Mouse (Mus musculus) kidney, embryonic 16.5 days (tissue): Measurements from ENCODE around the gene Gm17509. TPM values are rescaled to one million over a fixed set of nuclear protein-coding genes. Genes with fewer than 3 reads are reported as not detected.
"Not testable (repeated sequence)": the region's sequence is repeated elsewhere in the genome, so short reads cannot be mapped to it uniquely, and the experiment has no call there.

Experiments
- ATAC-seq: fragments of 200-750 bp; cut with Nextera tagmentation; 2 replicates; pipeline ENCODE4 v1.8.0; 2017; ENCODE audit warnings: moderate TSS enrichment; ENCODE audit not compliant: low FRiP score, low TSS enrichment
- H3K27ac ChIP-seq: fragments of 300-500 bp; sonication (generic); 2 replicates; pipeline ENCODE4 v1.5.1; 2014; ENCODE audit warnings: low read length
- H3K27me3 ChIP-seq: fragments of 300-500 bp; sonication (generic); 2 replicates; pipeline ENCODE4 v1.6.1; 2014; ENCODE audit warnings: low read length, control low read depth, mixed read lengths; ENCODE audit not compliant: insufficient read depth
- H3K36me3 ChIP-seq: fragments of 300-500 bp; sonication (generic); 2 replicates; pipeline ENCODE4 v1.6.1; 2014; ENCODE audit warnings: low read length, control low read depth, mixed read lengths; ENCODE audit not compliant: insufficient read depth
- H3K4me1 ChIP-seq: fragments of 300-500 bp; sonication (generic); 2 replicates; pipeline ENCODE4 v1.6.1; 2014; ENCODE audit warnings: low read length, control low read depth, mixed read lengths; ENCODE audit not compliant: insufficient read depth
- H3K4me2 ChIP-seq: fragments of 300-500 bp; sonication (generic); replicated peaks from 2 replicates; pipeline ENCODE4 v1.6.1; 2014; ENCODE audit warnings: low read depth, low read length
- H3K4me3 ChIP-seq: fragments of 300-500 bp; sonication (generic); 2 replicates; pipeline ENCODE4 v1.5.1; 2014; ENCODE audit warnings: mild to moderate bottlenecking, low read length
- H3K9ac ChIP-seq: fragments of 300-500 bp; sonication (generic); replicated peaks from 2 replicates; pipeline ENCODE4 v1.6.1; 2014; ENCODE audit warnings: low read length
- H3K9me3 ChIP-seq: fragments of 300-500 bp; sonication (generic); 2 replicates; pipeline ENCODE4 v1.6.1; 2016; ENCODE audit warnings: low read length, control low read depth
- WGBS: fragments of 180-500 bp; shearing (Covaris S2); extraction: QIAGEN DNeasy Blood & Tissue Kit; methylation state at CpG from one replicate; pipeline ENCODE4 v1.1.7; 2014; 5-methylcytosine and 5-hydroxymethylcytosine counted together
- polyA plus RNA-seq: library from polyadenylated mRNA; unstranded; fragments of >200 nt; fragmentation: Nextera tagmentation; extraction: Ambion mirVana; gene quantifications from 2 replicates; pipeline ENCODE4 v1.2.1, GENCODE M21; 2015

Gm17509 gene
- polyA plus RNA-seq, 1 experiment from 2014 or later = 0.19 TPM

DNA sequence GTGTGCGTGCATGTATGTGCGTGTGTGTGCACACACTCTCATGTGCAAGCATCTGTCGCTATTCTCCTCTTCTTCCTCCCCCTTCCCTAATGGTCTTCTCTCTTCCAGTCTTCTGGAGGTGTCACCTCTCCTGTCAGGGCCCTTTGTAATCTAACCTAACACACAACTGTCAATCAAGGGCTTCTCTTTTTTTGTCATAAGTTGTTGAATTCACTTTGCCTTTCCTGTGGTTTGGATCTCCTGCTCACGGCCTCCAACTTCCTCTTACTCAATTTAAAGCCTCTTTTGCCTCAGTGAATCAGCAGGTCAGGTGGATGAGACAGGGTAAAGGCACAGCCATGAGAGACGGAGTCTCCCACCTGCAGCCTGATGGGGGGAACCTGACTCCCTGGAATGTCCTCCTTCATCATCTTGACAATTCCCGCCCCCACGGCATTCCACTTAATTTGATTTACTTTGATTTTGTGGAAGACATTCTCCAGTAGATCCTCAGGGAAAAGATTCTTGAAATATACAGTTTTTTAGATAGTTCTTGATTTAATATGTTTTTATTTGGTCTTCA is 27.4 kb downstream of the Gm17509 start:
- no peaks in the 10 kb centered on the region for H3K4me1 ChIP-seq
- no peak overlapping the region for H3K4me2 ChIP-seq
- H3K27me3 ChIP-seq = no peaks in the 10 kb centered on the region
- H3K9me3 ChIP-seq = no peaks in the 10 kb centered on the region
- H3K4me3 ChIP-seq = no peak overlapping the region
- ATAC-seq = no peak; the same call in 1 of the 2 replicates
- WGBS = 46% methylated on average over 7 of the region's 7 CpGs
- H3K36me3 ChIP-seq = no peaks in the 10 kb centered on the region
- no peak overlapping the region for H3K9ac ChIP-seq
- no peak overlapping the region for H3K27ac ChIP-seq

DNA sequence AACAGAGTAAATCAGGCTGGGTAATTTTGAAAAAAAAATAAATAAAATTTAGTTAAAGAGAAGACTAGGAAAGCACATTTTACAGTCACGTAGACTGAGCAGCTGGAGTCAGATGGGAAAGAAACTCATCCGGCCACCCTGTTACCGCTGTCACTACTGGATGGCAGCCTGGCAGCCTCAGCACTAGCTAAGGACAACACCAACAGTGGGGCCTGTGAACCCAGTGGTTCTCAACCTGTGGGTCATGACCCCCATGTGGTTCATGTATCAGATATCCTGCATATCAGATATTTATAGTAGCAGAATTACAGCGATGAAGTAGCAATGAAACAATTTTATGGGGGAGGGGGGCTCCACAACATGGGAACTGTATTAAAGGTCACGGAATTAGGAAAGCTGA is 28.7 kb downstream of the Gm17509 start:
- Histone ChIP-seq H3K36me3 (no peaks in the 10 kb centered on the region), H3K4me2 (no peak overlapping the region), H3K4me3 (no peak overlapping the region), H3K27ac (no peak overlapping the region), H3K27me3 (no peaks in the 10 kb centered on the region), H3K9ac (no peak overlapping the region), H3K9me3 (no peaks in the 10 kb centered on the region), H3K4me1 (no peaks in the 10 kb centered on the region)
- WGBS = 68% methylated on average over 5 of the region's 5 CpGs
- ATAC-seq = no peak

DNA sequence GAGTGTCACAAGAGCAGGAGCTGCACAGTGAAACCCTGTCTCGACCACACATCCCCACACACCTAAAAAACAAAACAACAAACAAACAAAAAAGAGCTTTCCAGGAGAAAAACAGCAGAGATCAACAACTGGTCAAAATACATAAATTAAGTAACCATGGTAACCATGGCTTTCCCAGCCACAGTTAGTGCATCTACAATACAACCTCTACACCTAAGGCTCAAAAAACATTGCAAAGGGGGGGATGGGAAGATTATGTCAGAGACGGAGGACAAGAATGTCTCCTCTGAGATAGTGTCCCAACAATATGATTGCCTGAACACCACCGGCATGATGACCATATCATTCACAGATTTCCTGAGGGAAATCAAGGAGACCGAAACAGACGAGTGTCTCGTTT is 35.5 kb downstream of the Gm17509 start:
- no peak overlapping the region for H3K27ac ChIP-seq
- H3K9me3 ChIP-seq = no peaks in the 10 kb centered on the region
- no peak overlapping the region for H3K9ac ChIP-seq
- WGBS = 71% methylated on average over 6 of the region's 6 CpGs
- no peaks in the 10 kb centered on the region for H3K4me1 ChIP-seq
- no peaks in the 10 kb centered on the region for H3K27me3 ChIP-seq
- H3K4me2 ChIP-seq = no peak overlapping the region
- no peaks in the 10 kb centered on the region for H3K36me3 ChIP-seq
- H3K4me3 ChIP-seq = no peak overlapping the region
- ATAC-seq = no peak

DNA sequence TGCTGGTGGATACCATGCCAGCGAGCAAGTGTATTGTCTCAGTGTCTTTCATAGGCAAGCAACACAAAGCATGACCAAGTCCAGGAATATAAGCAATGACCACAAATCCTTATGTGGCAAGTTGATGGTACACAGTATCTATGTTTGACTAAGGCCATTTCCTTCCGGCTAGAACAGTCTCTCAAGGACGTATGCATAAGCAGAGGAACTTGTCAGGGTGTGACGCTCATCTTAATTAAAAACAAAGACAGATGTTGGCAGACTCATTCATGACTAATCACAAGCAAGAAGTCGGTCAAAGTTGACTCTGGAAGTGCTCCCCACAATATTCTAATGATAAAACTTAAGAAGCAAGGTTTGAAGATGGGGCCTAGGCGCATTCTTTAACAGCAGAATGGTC is 37.6 kb downstream of the Gm17509 start:
- Histone ChIP-seq H3K9me3 (no peaks in the 10 kb centered on the region), H3K27me3 (no peaks in the 10 kb centered on the region), H3K4me2 (no peak overlapping the region), H3K9ac (no peak overlapping the region), H3K4me3 (no peak overlapping the region), H3K27ac (no peak overlapping the region), H3K36me3 (no peaks in the 10 kb centered on the region), H3K4me1 (no peaks in the 10 kb centered on the region)
- ATAC-seq = no peak
- WGBS = 76% methylated on average over 6 of the region's 6 CpGs

GRCm38 (mm10) chr13:117180912-117181311 is 40.0 kb downstream of the Gm17509 start:
- not testable (repeated sequence) for H3K36me3 ChIP-seq, ATAC-seq, H3K9ac ChIP-seq, H3K27me3 ChIP-seq, H3K4me1 ChIP-seq, H3K4me2 ChIP-seq, H3K27ac ChIP-seq, H3K4me3 ChIP-seq, H3K9me3 ChIP-seq
- 78% methylated on average over 3 of the region's 3 CpGs for WGBS

Other genes starting within 250 kb of the Gm17509 start
- gene Parp8, start 195.5 kb downstream of the Gm17509 start, polyA plus RNA-seq = 15.7 and 18.1 TPM in 2 replicates
- gene Emb, start 12.5 kb downstream of the Gm17509 start, polyA plus RNA-seq = 43.8 and 45.6 TPM in 2 replicates